Mouse (Mus musculus) spleen, postnatal 14 days (tissue): Measurements from ENCODE around the gene Scd2.
"Not testable (repeated sequence)": the region's sequence is repeated elsewhere in the genome, so short reads cannot be mapped to it uniquely, and the experiment has no call there.

Source experiments
- DNase-seq, 2 experiments: peaks; one replicate each; pipeline ENCODE4 v3.0.0; 2021 to 2022; ENCODE audit warnings: low spot score in 2 of 2

Gene Scd2

GRCm38 (mm10) chr19:44292941-44293768, at the start of gene Scd2:
Gene Scd2 (plus strand): TSS chr19:44293674.
- DNase-seq, result no peak

- no peak for DNase-seq
These were observed 47.7 kb upstream of the Scd2 start for GRCm38 (mm10) chr19:44245761-44246171.

GRCm38 (mm10) chr19:44246341-44246911, 47.0 kb upstream of the Scd2 start:
- no peak for DNase-seq

GRCm38 (mm10) chr19:44247281-44248080, 46.0 kb upstream of the Scd2 start:
- DNase-seq, result peak in 1 of 2 experiments; percentile 20

GRCm38 (mm10) chr19:44248081-44248853, 45.2 kb upstream of the Scd2 start:
- DNase-seq, result peak; percentile 86 to 92

GRCm38 (mm10) chr19:44248854-44249351, 44.6 kb upstream of the Scd2 start:
- no peak for DNase-seq

GRCm38 (mm10) chr19:44251138-44251537, 42.3 kb upstream of the Scd2 start:
- not testable (repeated sequence) for DNase-seq

GRCm38 (mm10) chr19:44251936-44252558, 41.4 kb upstream of the Scd2 start:
- no peak for DNase-seq

GRCm38 (mm10) chr19:44254106-44254505, 39.4 kb upstream of the Scd2 start:
- not testable (repeated sequence) for DNase-seq

GRCm38 (mm10) chr19:44257377-44257966, 36.0 kb upstream of the Scd2 start:
- DNase-seq, result no peak

GRCm38 (mm10) chr19:44259484-44259883, 34.0 kb upstream of the Scd2 start:
- no peak for DNase-seq

- DNase-seq, result no peak
These were observed 33.0 kb upstream of the Scd2 start for GRCm38 (mm10) chr19:44260487-44260886.

GRCm38 (mm10) chr19:44261774-44262173, 31.7 kb upstream of the Scd2 start:
- DNase-seq, result no peak

- DNase-seq, result no peak
These were observed 29.9 kb upstream of the Scd2 start for GRCm38 (mm10) chr19:44263581-44263980.

GRCm38 (mm10) chr19:44264226-44264625, 29.2 kb upstream of the Scd2 start:
- no peak for DNase-seq

GRCm38 (mm10) chr19:44265300-44265699, 28.2 kb upstream of the Scd2 start:
- no peak for DNase-seq

GRCm38 (mm10) chr19:44265911-44266337, 27.6 kb upstream of the Scd2 start:
- DNase-seq, result no peak

- DNase-seq, result no peak
These were observed 27.0 kb upstream of the Scd2 start for GRCm38 (mm10) chr19:44266458-44266823.

- DNase-seq, result peak; percentile 62 to 74
These were observed 26.5 kb upstream of the Scd2 start for GRCm38 (mm10) chr19:44266824-44267498.

GRCm38 (mm10) chr19:44267499-44268002, 25.9 kb upstream of the Scd2 start:
- DNase-seq, result no peak
